Mouse (Mus musculus): Measurements from ENCODE around the gene Lrrc4. TPM values are rescaled to one million over a fixed set of nuclear protein-coding genes. Genes with fewer than 3 reads are reported as not detected.

Lrrc4 gene
- polyA plus RNA-seq, 1 experiment = 51.6 TPM

- no peaks in the 10 kb centered on the region for H3K27me3 ChIP-seq (ENCODE audit: control insufficient read depth, insufficient read depth, low read length)
- DNase-seq = peak; percentile 45 to 51
- TF ChIP-seq POLR2A (IDR thresholded peaks at IDR 0.05; ENCODE audit: borderline replicate concordance, insufficient read depth, low read length) (no peak), CTCF (IDR thresholded peaks at IDR 0.05; ENCODE audit: borderline replicate concordance, insufficient read depth, low read depth, low read length) (no peak)
- 58% methylated on average over 3 of the region's 3 CpGs for WGBS
- H3K4me1 ChIP-seq (ENCODE audit: control insufficient read depth, insufficient read depth, low read length) = peaks cover 19% of the 10 kb centered on the region
- H3K4me3 ChIP-seq (replicated peaks; ENCODE audit: insufficient read depth, low read depth, low read length) = no peak overlapping the region
- H3K27ac ChIP-seq (ENCODE audit: insufficient read depth, low read length) = no peak overlapping the region
These were observed 21.6 kb upstream of the Lrrc4 start for GRCm38 (mm10) chr6:28853164-28853563.

- WGBS = 79% methylated on average over 7 of the region's 7 CpGs
- no peak overlapping the region for H3K4me3 ChIP-seq (replicated peaks; ENCODE audit: insufficient read depth, low read depth, low read length)
- no peak overlapping the region for H3K27ac ChIP-seq (ENCODE audit: insufficient read depth, low read length)
- peaks cover 21% of the 10 kb centered on the region for H3K4me1 ChIP-seq (ENCODE audit: control insufficient read depth, insufficient read depth, low read length)
- no peak for TF ChIP-seq POLR2A (IDR thresholded peaks at IDR 0.05; ENCODE audit: borderline replicate concordance, insufficient read depth, low read length)
- TF ChIP-seq CTCF (IDR thresholded peaks at IDR 0.05; ENCODE audit: borderline replicate concordance, insufficient read depth, low read depth, low read length) = no peak
- DNase-seq = no peak
- H3K27me3 ChIP-seq (ENCODE audit: control insufficient read depth, insufficient read depth, low read length) = no peaks in the 10 kb centered on the region
These were observed 20.8 kb upstream of the Lrrc4 start for GRCm38 (mm10) chr6:28852342-28852741.

- Histone ChIP-seq H3K27me3 (ENCODE audit: control insufficient read depth, insufficient read depth, low read length) (no peaks in the 10 kb centered on the region), H3K4me3 (replicated peaks; ENCODE audit: insufficient read depth, low read depth, low read length) (no peak overlapping the region), H3K27ac (ENCODE audit: insufficient read depth, low read length) (no peak overlapping the region), H3K4me1 (ENCODE audit: control insufficient read depth, insufficient read depth, low read length) (peaks cover 21% of the 10 kb centered on the region)
- TF ChIP-seq CTCF (IDR thresholded peaks at IDR 0.05; ENCODE audit: borderline replicate concordance, insufficient read depth, low read depth, low read length) (no peak), POLR2A (IDR thresholded peaks at IDR 0.05; ENCODE audit: borderline replicate concordance, insufficient read depth, low read length) (no peak)
- DNase-seq = no peak
- 64% methylated on average over 9 of the region's 9 CpGs for WGBS
These were observed 18.9 kb upstream of the Lrrc4 start for GRCm38 (mm10) chr6:28850326-28850900.

GRCm38 (mm10) chr6:28849317-28849716, 17.8 kb upstream of the Lrrc4 start:
- TF ChIP-seq CTCF (IDR thresholded peaks at IDR 0.05; ENCODE audit: borderline replicate concordance, insufficient read depth, low read depth, low read length) (no peak), POLR2A (IDR thresholded peaks at IDR 0.05; ENCODE audit: borderline replicate concordance, insufficient read depth, low read length) (no peak)
- DNase-seq = no peak
- WGBS = 33% methylated on average over 3 of the region's 3 CpGs
- Histone ChIP-seq H3K4me3 (replicated peaks; ENCODE audit: insufficient read depth, low read depth, low read length) (no peak overlapping the region), H3K27ac (ENCODE audit: insufficient read depth, low read length) (no peak overlapping the region), H3K4me1 (ENCODE audit: control insufficient read depth, insufficient read depth, low read length) (peaks cover 21% of the 10 kb centered on the region), H3K27me3 (ENCODE audit: control insufficient read depth, insufficient read depth, low read length) (no peaks in the 10 kb centered on the region)

- Histone ChIP-seq H3K27me3 (ENCODE audit: control insufficient read depth, insufficient read depth, low read length) (no peaks in the 10 kb centered on the region), H3K4me3 (replicated peaks; ENCODE audit: insufficient read depth, low read depth, low read length) (no peak overlapping the region), H3K27ac (ENCODE audit: insufficient read depth, low read length) (no peak overlapping the region), H3K4me1 (ENCODE audit: control insufficient read depth, insufficient read depth, low read length) (peaks cover 21% of the 10 kb centered on the region)
- TF ChIP-seq CTCF (IDR thresholded peaks at IDR 0.05; ENCODE audit: borderline replicate concordance, insufficient read depth, low read depth, low read length) = no peak
- DNase-seq = no peak
- WGBS = 70% methylated on average over 9 of the region's 9 CpGs
These were observed 17.3 kb upstream of the Lrrc4 start for GRCm38 (mm10) chr6:28848891-28849290.

GRCm38 (mm10) chr6:28848285-28848794, 16.8 kb upstream of the Lrrc4 start:
- TF ChIP-seq POLR2A (IDR thresholded peaks at IDR 0.05; ENCODE audit: borderline replicate concordance, insufficient read depth, low read length) (no peak), CTCF (IDR thresholded peaks at IDR 0.05; ENCODE audit: borderline replicate concordance, insufficient read depth, low read depth, low read length) (no peak)
- Histone ChIP-seq H3K4me1 (ENCODE audit: control insufficient read depth, insufficient read depth, low read length) (peaks cover 20% of the 10 kb centered on the region), H3K27ac (ENCODE audit: insufficient read depth, low read length) (no peak overlapping the region), H3K27me3 (ENCODE audit: control insufficient read depth, insufficient read depth, low read length) (no peaks in the 10 kb centered on the region), H3K4me3 (replicated peaks; ENCODE audit: insufficient read depth, low read depth, low read length) (no peak overlapping the region)
- 84% methylated on average over 6 of the region's 6 CpGs for WGBS
- DNase-seq = no peak

GRCm38 (mm10) chr6:28847616-28848015, 16.1 kb upstream of the Lrrc4 start:
- peaks cover 16% of the 10 kb centered on the region for H3K4me1 ChIP-seq (ENCODE audit: control insufficient read depth, insufficient read depth, low read length)
- H3K4me3 ChIP-seq (replicated peaks; ENCODE audit: insufficient read depth, low read depth, low read length) = no peak overlapping the region
- no peak for TF ChIP-seq CTCF (IDR thresholded peaks at IDR 0.05; ENCODE audit: borderline replicate concordance, insufficient read depth, low read depth, low read length)
- TF ChIP-seq POLR2A (IDR thresholded peaks at IDR 0.05; ENCODE audit: borderline replicate concordance, insufficient read depth, low read length) = no peak
- no peaks in the 10 kb centered on the region for H3K27me3 ChIP-seq (ENCODE audit: control insufficient read depth, insufficient read depth, low read length)
- 79% methylated on average over 6 of the region's 6 CpGs for WGBS
- H3K27ac ChIP-seq (ENCODE audit: insufficient read depth, low read length) = no peak overlapping the region
- no peak for DNase-seq

GRCm38 (mm10) chr6:28845610-28846009, 14.1 kb upstream of the Lrrc4 start:
- Histone ChIP-seq H3K27me3 (ENCODE audit: control insufficient read depth, insufficient read depth, low read length) (no peaks in the 10 kb centered on the region), H3K4me3 (replicated peaks; ENCODE audit: insufficient read depth, low read depth, low read length) (no peak overlapping the region), H3K4me1 (ENCODE audit: control insufficient read depth, insufficient read depth, low read length) (peaks cover 14% of the 10 kb centered on the region), H3K27ac (ENCODE audit: insufficient read depth, low read length) (no peak overlapping the region)
- WGBS = 54% methylated on average over 4 of the region's 4 CpGs
- no peak for TF ChIP-seq POLR2A (IDR thresholded peaks at IDR 0.05; ENCODE audit: borderline replicate concordance, insufficient read depth, low read length)
- TF ChIP-seq CTCF (IDR thresholded peaks at IDR 0.05; ENCODE audit: borderline replicate concordance, insufficient read depth, low read depth, low read length) = no peak
- no peak for DNase-seq

Measured in cerebellum, adult 2 months (tissue).